Mouse (Mus musculus) embryonic fibroblast, embryonic 13.5 days (primary cell): ENCODE measurements at regions not wholly inside any gene's neighbourhood (a gene's known extent, or its start where the extent isn't known, plus 50 kb on each side); places are given as distances from the start of the nearest gene placed in this dataset.

Experiments
- CTCF ChIP-seq: IDR thresholded peaks from 2 replicates; pipeline ENCODE4 v1.5.1; 2011; ENCODE audit warnings: mild to moderate bottlenecking, control low read depth, low read length, moderate library complexity, borderline replicate concordance; ENCODE audit not compliant: insufficient read depth
- POLR2A ChIP-seq: IDR thresholded peaks from 2 replicates; pipeline ENCODE4 v1.6.1; 2011; ENCODE audit warnings: low read depth, mild to moderate bottlenecking, control low read depth, low read length, moderate library complexity

DNA sequence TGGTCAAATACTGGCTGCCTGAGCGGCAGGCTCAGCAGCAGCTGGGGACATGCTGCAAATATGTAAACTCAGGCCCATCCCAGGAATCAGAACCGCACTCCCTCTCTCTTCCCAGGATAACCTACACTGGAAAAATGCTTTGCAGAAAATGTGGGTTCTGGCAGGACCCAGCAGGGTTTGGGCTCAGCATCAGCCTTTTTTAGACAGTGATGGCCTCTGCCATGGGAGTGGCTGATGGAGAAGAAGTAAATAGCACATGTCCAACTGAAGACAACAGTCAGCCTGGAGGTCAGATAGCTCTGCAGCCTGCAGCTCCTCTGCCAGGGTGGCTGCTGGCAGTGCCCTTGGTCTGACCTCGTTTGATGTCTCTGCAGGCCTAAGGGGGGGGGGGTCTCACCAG, 220.2 kb upstream of the Mphosph6 start:
- TF ChIP-seq CTCF (no peak), POLR2A (no peak)
